Mouse (Mus musculus) midbrain, embryonic 11.5 days (tissue): ENCODE data around the gene Plxna1. TPM values are rescaled to one million over a fixed set of nuclear protein-coding genes. Genes with fewer than 3 reads are reported as not detected.

Source experiments
- ATAC-seq: fragments of 200-750 bp; cut with Nextera tagmentation; 2 replicates; pipeline ENCODE4 v1.8.0; 2017; ENCODE audit warnings: moderate TSS enrichment, moderate library complexity; ENCODE audit not compliant: low FRiP score
- DNase-seq: peaks from one replicate; pipeline ENCODE4 v3.0.0; 2015; ENCODE audit warnings: low spot score; ENCODE audit errors: missing footprints
- H3K27ac ChIP-seq: fragments of 300-500 bp; sonication (generic); 2 replicates; pipeline ENCODE4 v1.5.1; 2014; ENCODE audit warnings: low read depth, low read length
- H3K27me3 ChIP-seq: fragments of 300-500 bp; sonication (generic); 2 replicates; pipeline ENCODE4 v1.6.1; 2014; ENCODE audit warnings: mild to moderate bottlenecking, low read length, moderate library complexity, mixed read lengths; ENCODE audit not compliant: control insufficient read depth, insufficient read depth
- H3K36me3 ChIP-seq: fragments of 300-500 bp; sonication (generic); 2 replicates; pipeline ENCODE4 v1.6.1; 2014; ENCODE audit warnings: mild to moderate bottlenecking, low read length, moderate library complexity, mixed read lengths; ENCODE audit not compliant: control insufficient read depth, insufficient read depth
- H3K4me1 ChIP-seq: fragments of 300-500 bp; sonication (generic); 2 replicates; pipeline ENCODE4 v1.6.1; 2014; ENCODE audit warnings: low read length; ENCODE audit not compliant: control insufficient read depth, insufficient read depth
- H3K4me2 ChIP-seq: fragments of 300-500 bp; sonication (generic); 2 replicates; pipeline ENCODE4 v1.6.1; 2014; ENCODE audit warnings: mild to moderate bottlenecking, moderate library complexity
- H3K4me3 ChIP-seq: fragments of 300-500 bp; sonication (generic); 2 replicates; pipeline ENCODE4 v1.5.1; 2014; ENCODE audit warnings: low read depth, low read length
- H3K9ac ChIP-seq: fragments of 300-500 bp; sonication (generic); 2 replicates; pipeline ENCODE4 v1.6.1; 2014; ENCODE audit warnings: low read length
- H3K9me3 ChIP-seq: fragments of 300-500 bp; sonication (generic); 2 replicates; pipeline ENCODE4 v1.6.1; 2016; ENCODE audit warnings: low read length; ENCODE audit not compliant: control insufficient read depth
- WGBS: fragments of 180-500 bp; shearing (Covaris S2); extraction: QIAGEN DNeasy Blood & Tissue Kit; methylation state at CpG from one replicate; pipeline ENCODE4 v1.1.7; 2014; 5-methylcytosine and 5-hydroxymethylcytosine counted together
- polyA plus RNA-seq: library from polyadenylated mRNA; unstranded; fragments of >200 nt; fragmentation: Nextera tagmentation; extraction: Ambion mirVana; gene quantifications from 2 replicates; pipeline ENCODE4 v1.2.1, GENCODE M21; 2014

Gene Plxna1
- polyA plus RNA-seq, 1 experiment from 2014 or later = 29.1 TPM

- H3K4me3 ChIP-seq = no peak overlapping the region
- no peak overlapping the region for H3K9ac ChIP-seq
- H3K27ac ChIP-seq = no peak overlapping the region
- H3K27me3 ChIP-seq = no peaks in the 10 kb centered on the region
- DNase-seq (no peak), ATAC-seq (no peak)
- H3K9me3 ChIP-seq = peaks cover 4% of the 10 kb centered on the region; the same call in 1 of the 2 replicates
- H3K4me1 ChIP-seq = peaks cover 16% of the 10 kb centered on the region
- H3K4me2 ChIP-seq = no peak overlapping the region
- H3K36me3 ChIP-seq = no peaks in the 10 kb centered on the region
Observed at GRCm38 (mm10) chr6:89285116-89285515, 77.3 kb downstream of the Plxna1 start.

- peaks cover 4% of the 10 kb centered on the region; the same call in 1 of the 2 replicates for H3K9me3 ChIP-seq
- H3K27ac ChIP-seq = no peak overlapping the region
- H3K4me1 ChIP-seq = peaks cover 18% of the 10 kb centered on the region
- WGBS = 84% methylated on average over 4 of the region's 4 CpGs
- no peaks in the 10 kb centered on the region for H3K27me3 ChIP-seq
- no peak overlapping the region for H3K9ac ChIP-seq
- no peak overlapping the region for H3K4me2 ChIP-seq
- H3K4me3 ChIP-seq = no peak overlapping the region
- peak; percentile 56 for DNase-seq
- H3K36me3 ChIP-seq = no peaks in the 10 kb centered on the region
- ATAC-seq = no peak
Observed at GRCm38 (mm10) chr6:89283095-89283494, 79.3 kb downstream of the Plxna1 start.

- no peak for ATAC-seq
- no peak overlapping the region for H3K4me3 ChIP-seq
- no peaks in the 10 kb centered on the region for H3K36me3 ChIP-seq
- H3K9ac ChIP-seq = no peak overlapping the region
- peaks cover 18% of the 10 kb centered on the region for H3K4me1 ChIP-seq
- no peak overlapping the region for H3K4me2 ChIP-seq
- peaks cover 4% of the 10 kb centered on the region; the same call in 1 of the 2 replicates for H3K9me3 ChIP-seq
- no peak for DNase-seq
- WGBS = 72% methylated on average over 5 of the region's 5 CpGs
- no peak overlapping the region for H3K27ac ChIP-seq
- no peaks in the 10 kb centered on the region for H3K27me3 ChIP-seq
Observed at GRCm38 (mm10) chr6:89282626-89283025, 79.8 kb downstream of the Plxna1 start.

GRCm38 (mm10) chr6:89281492-89282332 is 80.7 kb downstream of the Plxna1 start:
- Histone ChIP-seq H3K9ac (no peak overlapping the region), H3K4me1 (peaks cover 14% of the 10 kb centered on the region), H3K36me3 (no peaks in the 10 kb centered on the region), H3K4me2 (no peak overlapping the region), H3K27ac (no peak overlapping the region), H3K4me3 (no peak overlapping the region), H3K9me3 (peaks cover 4% of the 10 kb centered on the region; the same call in 1 of the 2 replicates), H3K27me3 (no peaks in the 10 kb centered on the region)
- WGBS = 19% methylated on average over 16 of the region's 16 CpGs
- peak; percentile 52; the same call in 1 of the 2 replicates for ATAC-seq
- DNase-seq = peak; percentile 88

- Histone ChIP-seq H3K36me3 (no peaks in the 10 kb centered on the region), H3K4me1 (peaks cover 9% of the 10 kb centered on the region), H3K27ac (no peak overlapping the region), H3K4me2 (no peak overlapping the region), H3K27me3 (no peaks in the 10 kb centered on the region), H3K9me3 (peaks cover 4% of the 10 kb centered on the region; the same call in 1 of the 2 replicates), H3K4me3 (no peak overlapping the region), H3K9ac (no peak overlapping the region)
- 84% methylated on average over 4 of the region's 4 CpGs for WGBS
- ATAC-seq (no peak), DNase-seq (no peak)
Observed at GRCm38 (mm10) chr6:89280555-89280954, 81.9 kb downstream of the Plxna1 start.

- Histone ChIP-seq H3K4me2 (no peak overlapping the region), H3K4me3 (no peak overlapping the region), H3K36me3 (no peaks in the 10 kb centered on the region), H3K27me3 (no peaks in the 10 kb centered on the region), H3K27ac (no peak overlapping the region), H3K9me3 (no peaks in the 10 kb centered on the region), H3K4me1 (no peaks in the 10 kb centered on the region), H3K9ac (no peak overlapping the region)
- WGBS = 81% methylated on average over 10 of the region's 10 CpGs
- DNase-seq (no peak), ATAC-seq (no peak)
Observed at GRCm38 (mm10) chr6:89271731-89272475, 90.5 kb downstream of the Plxna1 start.

- Histone ChIP-seq H3K9me3 (no peaks in the 10 kb centered on the region), H3K4me1 (no peaks in the 10 kb centered on the region), H3K4me2 (no peak overlapping the region), H3K27ac (no peak overlapping the region), H3K36me3 (no peaks in the 10 kb centered on the region), H3K4me3 (no peak overlapping the region), H3K9ac (no peak overlapping the region), H3K27me3 (no peaks in the 10 kb centered on the region)
- ATAC-seq = no peak
- WGBS = 78% methylated on average over 5 of the region's 5 CpGs
- no peak for DNase-seq
Observed at GRCm38 (mm10) chr6:89267181-89267580, 95.2 kb downstream of the Plxna1 start.
